ENCODE assay signal across 25 mouse cellular contexts in the genomic region with DNA sequence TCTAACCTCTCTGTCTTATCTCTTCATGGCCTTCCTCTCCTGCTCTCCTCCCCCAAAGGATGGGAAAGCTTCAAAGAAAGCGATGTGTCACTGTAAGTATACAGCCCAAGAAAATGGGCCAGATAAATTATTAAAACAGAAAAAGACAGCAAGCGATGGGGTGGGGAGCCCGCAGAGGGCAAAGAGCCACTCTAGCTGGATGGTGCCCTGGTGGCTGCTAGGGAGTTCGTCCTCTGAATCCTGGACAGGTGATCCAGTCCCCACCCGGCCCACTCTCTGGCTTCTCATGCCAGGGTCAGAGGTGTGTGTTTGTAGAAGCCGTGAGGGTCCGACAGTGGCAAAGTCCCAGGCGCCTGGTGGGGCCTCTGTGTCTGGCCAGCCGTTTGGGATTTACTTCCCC. TPM values are rescaled to one million over a fixed set of nuclear protein-coding genes. Genes with fewer than 3 reads are reported as not detected.
"Had no signal": no experiment of that assay in that cellular context is flagged by ENCODE, and none has a peak within 500 bp of the region (broad histone marks: within the 10 kb centered on the region; RNA-seq: fewer than 3 reads in every experiment).

No protein-coding gene starts in this region.

- H3K4me3 ChIP-seq: gastrocnemius, adult 2 months; heart, embryonic 10.5 days; heart, embryonic 12.5 days; hindbrain, embryonic 15.5 days; intestine, embryonic 15.5 days; layer of hippocampus, adult 2 months; left cerebral cortex, adult 2 months; limb, embryonic 10.5 days; limb, embryonic 12.5 days; liver, embryonic 13.5 days; liver, embryonic 15.5 days had no signal

- H3K36me3 ChIP-seq: heart, embryonic 10.5 days; heart, embryonic 12.5 days; hindbrain, embryonic 15.5 days; intestine, embryonic 15.5 days; limb, embryonic 10.5 days; limb, embryonic 12.5 days; liver, embryonic 13.5 days; liver, embryonic 15.5 days had no signal

- H3K27me3 ChIP-seq: hindbrain, embryonic 15.5 days had no signal

- ATAC-seq: inflammation-experienced regulatory T-cells, adult 6 months; intestine, embryonic 15.5 days; intestine, postnatal 0 days had no signal

- H3K4me2 ChIP-seq: heart, embryonic 12.5 days; hindbrain, embryonic 15.5 days; intestine, embryonic 15.5 days; limb, embryonic 12.5 days; liver, embryonic 11.5 days; liver, embryonic 13.5 days; liver, embryonic 15.5 days had no signal

- H3K27ac ChIP-seq: gastrocnemius, adult 2 months; heart, embryonic 10.5 days; hindbrain, embryonic 15.5 days; intestine, embryonic 15.5 days; layer of hippocampus, adult 2 months; left cerebral cortex, adult 2 months; limb, embryonic 10.5 days; limb, embryonic 12.5 days; liver, embryonic 13.5 days; liver, embryonic 15.5 days had no signal

- H3K9me3 ChIP-seq: heart, embryonic 10.5 days; hindbrain, embryonic 15.5 days; intestine, embryonic 15.5 days; limb, embryonic 10.5 days; liver, embryonic 13.5 days; liver, embryonic 15.5 days had no signal

- DNase-seq: gastrocnemius, adult 2 months; gastrocnemius, postnatal 10 days; gastrocnemius, postnatal 25 days; heart, adult 18-20 months; heart, postnatal 10 days; heart, postnatal 4 days; kidney, adult 18-20 months; kidney, adult 8-10 months; kidney, postnatal 10 days; kidney, postnatal 25 days; kidney, postnatal 4 days; liver; liver, embryonic 13.5 days had no signal

- H3K9ac ChIP-seq: heart, embryonic 12.5 days; hindbrain, embryonic 15.5 days; intestine, embryonic 15.5 days; limb, embryonic 12.5 days; liver, embryonic 13.5 days; liver, embryonic 15.5 days had no signal

- H3K4me1 ChIP-seq: liver, embryonic 15.5 days had no signal

RNA-seq across cellular contexts. Expression of gene Nkd1, which starts 3.1 kb away (rescaled TPM):
- polyA plus RNA-seq: inflammation-experienced regulatory T-cells, adult 6 months had no signal
